Mouse (Mus musculus) spleen, adult 2 months (tissue): Measurements from ENCODE around the gene Txlnb.

ENCODE experiments used
- CTCF ChIP-seq: fragments of 200-500 bp; IDR thresholded peaks from 2 replicates; pipeline ENCODE4 v1.5.1; 2011; ENCODE audit warnings: mild to moderate bottlenecking, inconsistent platforms; ENCODE audit not compliant: insufficient read depth, insufficient read length, insufficient replicate concordance; ENCODE audit errors: extremely low read depth
- POLR2A ChIP-seq: fragments of 200-500 bp; IDR thresholded peaks from 2 replicates; pipeline ENCODE4 v1.6.1; 2011; ENCODE audit warnings: low read depth, low read length, inconsistent platforms

DNA sequence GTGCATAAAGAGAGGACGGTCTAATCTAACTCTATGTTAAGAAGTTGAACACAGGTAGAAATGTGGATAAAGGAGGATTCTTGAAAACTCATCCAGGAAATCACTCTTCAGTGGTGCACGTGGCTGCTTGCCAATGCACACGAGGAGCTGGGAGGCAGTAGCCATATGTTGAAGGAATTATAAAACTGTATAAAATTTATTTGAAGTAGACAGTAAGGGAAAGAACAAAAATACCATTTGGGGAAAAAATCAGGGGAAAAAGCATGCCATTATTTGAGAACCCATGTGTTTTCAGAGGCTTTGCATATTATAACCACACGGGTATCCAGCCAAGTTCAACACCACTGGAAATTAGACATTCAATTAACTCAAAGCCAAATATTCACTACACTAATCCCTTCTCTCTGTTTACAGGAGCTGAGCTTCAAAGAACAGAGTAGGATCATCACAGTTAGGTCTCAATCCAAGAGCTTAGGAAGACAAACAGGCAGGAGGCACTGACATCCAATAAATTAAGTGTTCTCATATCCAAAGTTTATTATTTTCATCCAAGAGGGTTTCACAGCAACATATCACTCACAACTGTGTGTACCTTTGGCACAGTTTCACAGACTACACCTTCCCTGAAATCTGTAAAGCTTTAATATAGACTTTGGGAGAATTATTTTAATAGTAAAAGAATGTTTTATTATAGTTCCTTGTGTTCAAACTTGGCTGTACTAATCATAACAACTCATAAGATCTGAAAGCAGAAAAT, 48.9 kb downstream of the Txlnb start:
- no peak for TF ChIP-seq POLR2A
- no peak for TF ChIP-seq CTCF
